Mouse (Mus musculus) embryonic facial prominence, embryonic 14.5 days (tissue): ENCODE results near the gene Dynlt3. TPM values are rescaled to one million over a fixed set of nuclear protein-coding genes. Genes with fewer than 3 reads are reported as not detected.
"Not testable (repeated sequence)": the region's sequence is repeated elsewhere in the genome, so short reads cannot be mapped to it uniquely, and the experiment has no call there.

Experiments
- ATAC-seq: fragments of 200-750 bp; cut with Nextera tagmentation; 2 replicates; pipeline ENCODE4 v1.8.0; 2017; ENCODE audit warnings: low read depth, moderate number of reproducible peaks, moderate TSS enrichment
- DNase-seq: peaks from one replicate; pipeline ENCODE4 v3.0.0-alpha.2; 2015; ENCODE audit warnings: low spot score
- H3K27ac ChIP-seq: fragments of 300-500 bp; sonication (generic); replicated peaks from 2 replicates; pipeline ENCODE4 v1.5.1; 2014; ENCODE audit warnings: low read depth, mild to moderate bottlenecking, low read length, moderate library complexity
- H3K27me3 ChIP-seq: fragments of 300-500 bp; sonication (generic); replicated peaks from 2 replicates; pipeline ENCODE4 v1.6.1; 2014; ENCODE audit warnings: low read length; ENCODE audit not compliant: control insufficient read depth, insufficient read depth
- H3K36me3 ChIP-seq: fragments of 300-500 bp; sonication (generic); 2 replicates; pipeline ENCODE4 v1.6.1; 2014; ENCODE audit warnings: low read length, mixed read lengths; ENCODE audit not compliant: control insufficient read depth, insufficient read depth
- H3K4me1 ChIP-seq: fragments of 300-500 bp; sonication (generic); 2 replicates; pipeline ENCODE4 v1.6.1; 2014; ENCODE audit warnings: antibody characterized with exemption, low read length; ENCODE audit not compliant: control insufficient read depth, insufficient read depth
- H3K4me2 ChIP-seq: fragments of 300-500 bp; sonication (generic); 2 replicates; pipeline ENCODE4 v1.6.1; 2014; ENCODE audit warnings: low read depth, mild to moderate bottlenecking, low read length, moderate library complexity, mixed read lengths
- H3K4me3 ChIP-seq: fragments of 300-500 bp; sonication (generic); 2 replicates; pipeline ENCODE4 v1.5.1; 2014; ENCODE audit warnings: low read depth, mild to moderate bottlenecking, low read length
- H3K9ac ChIP-seq: fragments of 300-500 bp; sonication (generic); 2 replicates; pipeline ENCODE4 v1.6.1; 2014; ENCODE audit warnings: low read depth, mild to moderate bottlenecking, low read length, moderate library complexity, mixed read lengths
- H3K9me3 ChIP-seq: fragments of 300-500 bp; sonication (generic); 2 replicates; pipeline ENCODE4 v1.6.1; 2016; ENCODE audit warnings: low read length; ENCODE audit not compliant: control insufficient read depth
- WGBS: fragments of 180-500 bp; shearing (Covaris S2); extraction: QIAGEN DNeasy Blood & Tissue Kit; methylation state at CpG from one replicate; pipeline ENCODE4 v1.1.7; 2014; 5-methylcytosine and 5-hydroxymethylcytosine counted together
- polyA plus RNA-seq: library from polyadenylated mRNA; unstranded; fragments of >200 nt; fragmentation: Nextera tagmentation; extraction: Ambion mirVana; gene quantifications from 2 replicates; pipeline ENCODE4 v1.2.1, GENCODE M21; 2014

Dynlt3 gene
- 59.9 and 60.5 TPM in 2 replicates for polyA plus RNA-seq

DNA sequence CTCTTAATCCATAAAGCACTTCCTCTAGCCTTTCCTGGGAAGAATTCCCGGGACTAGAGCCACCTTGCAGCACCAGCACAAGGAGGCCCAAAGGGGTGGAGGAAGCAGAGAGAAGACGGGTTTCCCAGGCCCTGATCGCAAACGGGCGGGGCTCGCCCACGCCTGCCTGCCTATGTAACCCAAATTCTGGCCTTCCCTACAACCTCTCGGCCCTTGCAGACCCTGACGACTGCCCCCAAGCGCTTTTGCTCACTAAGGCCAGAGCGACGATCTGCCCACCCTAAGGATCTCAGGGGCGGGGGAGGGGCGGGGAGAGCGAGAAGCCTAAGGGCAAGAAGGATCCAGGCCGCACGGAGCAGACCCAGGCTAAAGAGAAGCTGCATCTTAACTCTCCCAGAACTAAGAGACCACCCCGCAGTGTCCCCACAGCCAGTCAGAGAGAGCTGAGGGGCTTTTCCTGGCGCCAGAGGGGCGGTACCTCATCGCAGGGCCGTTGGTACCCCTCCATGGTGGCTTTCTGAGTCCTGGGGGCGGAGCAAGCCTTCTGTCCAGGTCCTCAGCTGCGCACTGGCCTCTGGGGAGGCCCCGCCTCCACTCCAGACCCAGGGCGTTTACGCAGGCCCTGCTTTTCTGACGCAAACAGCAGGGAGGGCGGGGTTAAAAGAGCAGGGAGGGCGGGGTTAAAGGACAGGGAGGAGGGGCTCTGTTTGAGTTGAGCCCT lies at the start of gene Dynlt3:
Gene Dynlt3, minus strand, starts transcription at position 613 of the 721 bp plus-strand sequence.
- ATAC-seq = peak; percentile 99
- peak within 1 kb of the TSS; percentile 57 for H3K4me2 ChIP-seq
- no peaks in the 10 kb centered on the region for H3K27me3 ChIP-seq
- H3K4me3 ChIP-seq = peak within 1 kb of the TSS; percentile 47
- H3K36me3 ChIP-seq = no peaks in the 10 kb centered on the region
- peak; percentile 92 for DNase-seq
- peak within 1 kb of the TSS; percentile 69 for H3K9ac ChIP-seq
- no peaks in the 10 kb centered on the region for H3K4me1 ChIP-seq
- H3K9me3 ChIP-seq = no peaks in the 10 kb centered on the region
- peak within 1 kb of the TSS; percentile 86 for H3K27ac ChIP-seq
- 6% methylated on average over 25 of the region's 30 CpGs for WGBS

- Histone ChIP-seq H3K9ac (no peak overlapping the region), H3K27me3 (no peaks in the 10 kb centered on the region), H3K9me3 (no peaks in the 10 kb centered on the region), H3K4me1 (no peaks in the 10 kb centered on the region), H3K36me3 (no peaks in the 10 kb centered on the region), H3K27ac (no peak overlapping the region), H3K4me3 (no peak overlapping the region), H3K4me2 (no peak overlapping the region)
- ATAC-seq = no peak
- WGBS = 89% methylated on average over 3 of the region's 3 CpGs
- no peak for DNase-seq
Measured at GRCm38 (mm10) chrX:9699815-9700214, 37.0 kb upstream of the Dynlt3 start.

DNA sequence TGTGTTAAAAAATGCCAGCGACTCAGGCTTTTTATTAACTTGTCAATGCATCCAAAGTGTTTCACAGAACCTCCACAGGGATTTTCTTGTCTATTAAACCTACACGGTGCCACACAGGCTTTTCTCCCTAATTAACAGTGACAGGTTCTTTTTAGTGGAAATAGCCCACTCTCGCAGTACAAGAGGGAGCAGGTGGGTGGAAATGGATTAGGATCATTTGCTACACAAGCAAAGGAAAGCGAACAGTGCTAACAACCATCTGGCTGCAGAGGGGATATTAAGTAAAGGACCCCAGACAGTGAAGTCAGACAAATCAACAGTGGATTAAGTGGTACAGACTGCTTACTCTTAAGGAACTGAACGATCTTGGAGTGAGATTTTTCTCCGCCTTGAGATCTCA lies 33.2 kb upstream of the Dynlt3 start:
- Histone ChIP-seq H3K27ac (no peak overlapping the region), H3K4me2 (no peak overlapping the region), H3K27me3 (no peaks in the 10 kb centered on the region), H3K9me3 (no peaks in the 10 kb centered on the region), H3K4me1 (no peaks in the 10 kb centered on the region), H3K36me3 (no peaks in the 10 kb centered on the region), H3K4me3 (no peak overlapping the region), H3K9ac (no peak overlapping the region)
- peak; percentile 60 for ATAC-seq
- 59% methylated on average over 6 of the region's 6 CpGs for WGBS
- peak; percentile 41 for DNase-seq

GRCm38 (mm10) chrX:9672040-9672439 lies 9.2 kb upstream of the Dynlt3 start:
- DNase-seq (no peak), ATAC-seq (no peak)
- Histone ChIP-seq H3K9me3 (no peaks in the 10 kb centered on the region), H3K4me3 (no peak overlapping the region), H3K27ac (no peak overlapping the region), H3K4me1 (no peaks in the 10 kb centered on the region), H3K27me3 (no peaks in the 10 kb centered on the region), H3K9ac (no peak overlapping the region), H3K36me3 (no peaks in the 10 kb centered on the region), H3K4me2 (no peak overlapping the region)
- WGBS = 40% methylated on average over 1 of the region's 1 CpGs

GRCm38 (mm10) chrX:9671418-9671817 lies 8.6 kb upstream of the Dynlt3 start:
- H3K27ac ChIP-seq = no peak overlapping the region
- DNase-seq (no peak), ATAC-seq (no peak)
- H3K27me3 ChIP-seq = no peaks in the 10 kb centered on the region
- no peak overlapping the region for H3K9ac ChIP-seq
- 88% methylated on average over 3 of the region's 3 CpGs for WGBS
- H3K4me2 ChIP-seq = no peak overlapping the region
- H3K9me3 ChIP-seq = no peaks in the 10 kb centered on the region
- no peak overlapping the region for H3K4me3 ChIP-seq
- no peaks in the 10 kb centered on the region for H3K36me3 ChIP-seq
- H3K4me1 ChIP-seq = no peaks in the 10 kb centered on the region

GRCm38 (mm10) chrX:9652806-9653205 lies 10.0 kb downstream of the Dynlt3 start:
- no peak for ATAC-seq
- H3K4me1 ChIP-seq = no peaks in the 10 kb centered on the region
- no peaks in the 10 kb centered on the region for H3K27me3 ChIP-seq
- H3K4me2 ChIP-seq = no peak overlapping the region
- no peak overlapping the region for H3K27ac ChIP-seq
- no peak overlapping the region for H3K4me3 ChIP-seq
- no peaks in the 10 kb centered on the region for H3K36me3 ChIP-seq
- H3K9me3 ChIP-seq = no peaks in the 10 kb centered on the region
- 69% methylated on average over 3 of the region's 3 CpGs for WGBS
- H3K9ac ChIP-seq = no peak overlapping the region
- DNase-seq = no peak

DNA sequence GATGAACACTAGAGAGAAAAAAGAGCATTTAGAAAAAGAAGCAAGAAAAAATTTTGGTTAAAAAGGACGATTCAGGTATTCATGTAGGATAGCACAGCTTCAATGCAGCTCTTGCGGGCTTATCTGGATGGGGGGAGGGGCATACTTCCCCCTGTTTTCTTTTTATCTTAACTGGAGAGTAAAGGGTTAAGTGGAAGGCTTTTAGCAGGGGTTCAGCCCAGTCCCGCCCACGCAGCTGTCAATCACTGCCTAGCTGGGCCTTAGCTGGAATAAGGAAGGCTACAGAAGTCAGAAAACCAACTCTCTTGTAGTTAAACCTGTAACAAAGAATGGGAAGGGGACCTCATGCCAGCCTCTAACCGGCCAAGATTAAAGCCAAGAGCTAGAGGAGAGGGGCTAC lies 22.2 kb downstream of the Dynlt3 start:
- H3K4me2 ChIP-seq, DNase-seq, H3K27ac ChIP-seq, H3K27me3 ChIP-seq, H3K9ac ChIP-seq, ATAC-seq, H3K4me3 ChIP-seq, H3K4me1 ChIP-seq, H3K36me3 ChIP-seq, H3K9me3 ChIP-seq: not testable (repeated sequence)
- 61% methylated on average over 5 of the region's 5 CpGs for WGBS

DNA sequence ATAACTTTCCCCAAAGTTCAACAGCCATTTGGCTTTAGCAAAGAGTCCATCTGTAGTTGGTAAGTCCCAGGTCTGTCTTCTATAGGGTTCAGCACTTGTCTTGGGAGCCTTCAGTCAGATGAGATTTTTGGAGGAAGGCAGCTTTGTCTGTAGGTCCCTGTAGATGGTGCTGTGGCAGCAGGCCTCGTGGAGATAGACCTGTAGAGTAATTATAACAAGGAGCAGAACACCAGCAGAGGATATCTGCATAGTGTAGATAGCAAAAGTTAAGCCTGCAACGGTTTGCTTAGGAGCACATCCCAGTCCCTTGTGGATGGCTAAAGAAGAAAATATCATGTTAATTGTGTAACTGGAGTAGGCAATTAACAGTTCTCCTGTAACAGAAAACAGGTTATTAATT lies 22.7 kb downstream of the Dynlt3 start:
- 54% methylated on average over 2 of the region's 2 CpGs for WGBS
- ATAC-seq, H3K9ac ChIP-seq, H3K4me3 ChIP-seq, H3K27me3 ChIP-seq, H3K9me3 ChIP-seq, DNase-seq, H3K27ac ChIP-seq, H3K4me2 ChIP-seq, H3K36me3 ChIP-seq, H3K4me1 ChIP-seq: not testable (repeated sequence)
